Mouse (Mus musculus): Measurements from ENCODE around the gene Fam8a1. TPM values are rescaled to one million over a fixed set of nuclear protein-coding genes. Genes with fewer than 3 reads are reported as not detected.
A peak's percentile ranks its signal among the peaks of the same experiment; 100 is the strongest.

Gene Fam8a1
- total RNA-seq (2021), result 10 to 100 TPM; 78.9 to 82.8 TPM
- long read RNA-seq, experiment 1, transcript Fam8a1-201 (5 exons, 3,664 nt), result major isoform, 30 of 41 reads
- long read RNA-seq, experiment 1, partial matches to known transcripts, result 0 of 41 reads
- long read RNA-seq, experiment 1, other reads (novel, unspliced or antisense), result 11 of 41 reads
- long read RNA-seq, experiment 2, transcript Fam8a1-201 (5 exons, 3,664 nt), result major isoform, 30 of 39 reads
- long read RNA-seq, experiment 2, partial matches to known transcripts, result 1 of 39 reads
- long read RNA-seq, experiment 2, other reads (novel, unspliced or antisense), result 8 of 39 reads

GRCm38 (mm10) chr13:46669048-46669619 is at the start of gene Fam8a1:
TSS of gene Fam8a1 (plus strand) at chr13:46669522.
- peak; percentile 92 to 93 for DNase-seq (ENCODE audit: low spot score in 2 of 2)
- intact Hi-C loops (cut with DNase I), result loop anchor here (10.0 kb wide), 1 partner anchor 254 kb away; the partner anchor contains the start of gene Rbm24

- peak in 1 of 2 experiments; percentile 19 for DNase-seq (ENCODE audit: low spot score in 2 of 2)
- intact Hi-C loops (cut with DNase I), result no loop called here
Measured at GRCm38 (mm10) chr13:46619633-46620032, 49.7 kb upstream of the Fam8a1 start.

GRCm38 (mm10) chr13:46620964-46621757 is 48.2 kb upstream of the Fam8a1 start:
- DNase-seq (ENCODE audit: low spot score in 2 of 2), result no peak
- intact Hi-C loops (cut with DNase I), result no loop called here

GRCm38 (mm10) chr13:46626608-46627007 is 42.7 kb upstream of the Fam8a1 start:
- intact Hi-C loops (cut with DNase I), result no loop called here
- DNase-seq (ENCODE audit: low spot score in 2 of 2), result peak in 1 of 2 experiments; percentile 49

- DNase-seq (ENCODE audit: low spot score in 2 of 2), result peak; percentile 59 to 75
- intact Hi-C loops (cut with DNase I), result no loop called here
Measured at GRCm38 (mm10) chr13:46627841-46628240, 41.5 kb upstream of the Fam8a1 start.

- intact Hi-C loops (cut with DNase I), result no loop called here
- no peak for DNase-seq (ENCODE audit: low spot score in 2 of 2)
Measured at GRCm38 (mm10) chr13:46629391-46629790, 39.9 kb upstream of the Fam8a1 start.

- no peak for DNase-seq (ENCODE audit: low spot score in 2 of 2)
- intact Hi-C loops (cut with DNase I), result no loop called here
Measured at GRCm38 (mm10) chr13:46632796-46633195, 36.5 kb upstream of the Fam8a1 start.

- DNase-seq (ENCODE audit: low spot score in 2 of 2), result peak; percentile 61 to 75
- intact Hi-C loops (cut with DNase I), result no loop called here
Measured at GRCm38 (mm10) chr13:46633320-46634132, 35.8 kb upstream of the Fam8a1 start.

- DNase-seq (ENCODE audit: low spot score in 2 of 2), result peak; percentile 61 to 63
- intact Hi-C loops (cut with DNase I), result no loop called here
Measured at GRCm38 (mm10) chr13:46634133-46634488, 35.2 kb upstream of the Fam8a1 start.

GRCm38 (mm10) chr13:46640608-46641468 is 28.5 kb upstream of the Fam8a1 start:
- DNase-seq (ENCODE audit: low spot score in 2 of 2), result peak in 1 of 2 experiments; percentile 28
- intact Hi-C loops (cut with DNase I), result no loop called here

- intact Hi-C loops (cut with DNase I), result no loop called here
- no peak for DNase-seq (ENCODE audit: low spot score in 2 of 2)
Measured at GRCm38 (mm10) chr13:46642318-46642717, 27.0 kb upstream of the Fam8a1 start.

GRCm38 (mm10) chr13:46644175-46644574 is 25.1 kb upstream of the Fam8a1 start:
- intact Hi-C loops (cut with DNase I), result no loop called here
- no peak for DNase-seq (ENCODE audit: low spot score in 2 of 2)

- intact Hi-C loops (cut with DNase I), result no loop called here
- no peak for DNase-seq (ENCODE audit: low spot score in 2 of 2)
Measured at GRCm38 (mm10) chr13:46645476-46645875, 23.8 kb upstream of the Fam8a1 start.

- intact Hi-C loops (cut with DNase I), result no loop called here
- DNase-seq (ENCODE audit: low spot score in 2 of 2), result no peak
Measured at GRCm38 (mm10) chr13:46651853-46652252, 17.5 kb upstream of the Fam8a1 start.

- no peak for DNase-seq (ENCODE audit: low spot score in 2 of 2)
- intact Hi-C loops (cut with DNase I), result no loop called here
Measured at GRCm38 (mm10) chr13:46652671-46653070, 16.7 kb upstream of the Fam8a1 start.

- no peak for DNase-seq (ENCODE audit: low spot score in 2 of 2)
- intact Hi-C loops (cut with DNase I), result no loop called here
Measured at GRCm38 (mm10) chr13:46653671-46654070, 15.7 kb upstream of the Fam8a1 start.

GRCm38 (mm10) chr13:46654566-46654965 is 14.8 kb upstream of the Fam8a1 start:
- DNase-seq (ENCODE audit: low spot score in 2 of 2), result no peak
- intact Hi-C loops (cut with DNase I), result no loop called here

- no peak for DNase-seq (ENCODE audit: low spot score in 2 of 2)
Measured at GRCm38 (mm10) chr13:46659211-46659610, 10.1 kb upstream of the Fam8a1 start.

More at GRCm38 (mm10) chr13:46659211-46659610, 10.1 kb upstream of the Fam8a1 start:
- intact Hi-C loops (cut with DNase I), result no loop called here

Data from left cerebral cortex, postnatal 14 days (tissue).